Mouse (Mus musculus) liver, postnatal 0 days (tissue): ENCODE results near the gene Filip1l.

ENCODE experiments used
- CTCF ChIP-seq: sonication (generic); IDR thresholded peaks from 2 replicates; pipeline ENCODE4 v1.5.1; 2016; ENCODE audit warnings: antibody characterized with exemption, low read depth
- EP300 ChIP-seq: IDR thresholded peaks from 2 replicates; pipeline ENCODE4 v1.6.1; 2016; ENCODE audit warnings: antibody characterized with exemption, low read depth, mild to moderate bottlenecking

DNA sequence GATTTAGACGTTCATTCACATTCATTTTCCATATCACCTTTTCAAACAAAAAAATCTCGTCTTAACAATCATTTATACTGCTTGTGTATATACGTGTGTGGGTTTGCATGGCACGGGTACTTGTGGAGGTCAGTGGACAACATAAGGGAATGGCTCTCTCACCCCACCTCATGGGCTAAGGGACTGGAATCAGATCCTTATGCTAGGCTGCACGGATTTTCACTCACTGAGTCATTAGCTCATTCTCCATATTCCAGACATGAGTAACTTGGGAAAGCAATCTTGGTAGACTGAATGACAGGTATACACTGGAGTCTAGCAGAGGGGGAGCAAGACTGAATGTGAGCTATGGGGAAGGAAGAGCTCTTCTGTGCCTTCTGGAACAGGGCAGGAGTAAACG lies 80.8 kb downstream of the Filip1l start:
- TF ChIP-seq CTCF: no peak
- no peak for TF ChIP-seq EP300
